Mouse (Mus musculus) limb, embryonic 11.5 days (tissue): ENCODE measurements at regions not wholly inside any gene's neighbourhood (a gene's known extent, or its start where the extent isn't known, plus 50 kb on each side); places are given as distances from the start of the nearest gene placed in this dataset.

ENCODE experiments used
- ATAC-seq: fragments of 200-750 bp; cut with Nextera tagmentation; 2 replicates; pipeline ENCODE4 v1.8.0; 2017; ENCODE audit warnings: low read depth; ENCODE audit not compliant: insufficient number of reproducible peaks, low FRiP score, low TSS enrichment
- DNase-seq: peaks from one replicate; pipeline ENCODE4 v3.0.0-alpha.2; 2015; ENCODE audit warnings: low spot score
- H3K27ac ChIP-seq: fragments of 300-500 bp; sonication (generic); replicated peaks from 2 replicates; pipeline ENCODE4 v1.5.1; 2014; ENCODE audit warnings: low read depth, mild to moderate bottlenecking, low read length
- H3K27me3 ChIP-seq: fragments of 300-500 bp; sonication (generic); 2 replicates; pipeline ENCODE4 v1.6.1; 2014; ENCODE audit warnings: mild to moderate bottlenecking, low read length, mixed read lengths; ENCODE audit not compliant: control insufficient read depth, insufficient read depth
- H3K36me3 ChIP-seq: fragments of 300-500 bp; sonication (generic); 2 replicates; pipeline ENCODE4 v1.6.1; 2014; ENCODE audit warnings: mild to moderate bottlenecking, low read length, moderate library complexity, mixed read lengths; ENCODE audit not compliant: control insufficient read depth, insufficient read depth
- H3K4me1 ChIP-seq: fragments of 300-500 bp; sonication (generic); 2 replicates; pipeline ENCODE4 v1.6.1; 2014; ENCODE audit warnings: low read length, mixed read lengths; ENCODE audit not compliant: control insufficient read depth, insufficient read depth
- H3K4me2 ChIP-seq: fragments of 300-500 bp; sonication (generic); 2 replicates; pipeline ENCODE4 v1.6.1; 2014; ENCODE audit warnings: low read depth, mild to moderate bottlenecking, moderate library complexity; ENCODE audit not compliant: severe bottlenecking
- H3K4me3 ChIP-seq: fragments of 300-500 bp; sonication (generic); 2 replicates; pipeline ENCODE4 v1.5.1; 2014; ENCODE audit warnings: low read depth, low read length
- H3K9ac ChIP-seq: fragments of 300-500 bp; sonication (generic); 2 replicates; pipeline ENCODE4 v1.6.1; 2014; ENCODE audit warnings: mild to moderate bottlenecking, low read length
- H3K9me3 ChIP-seq: fragments of 300-500 bp; sonication (generic); 2 replicates; pipeline ENCODE4 v1.6.1; 2016; ENCODE audit warnings: low read length; ENCODE audit not compliant: control insufficient read depth
- WGBS: fragments of 180-500 bp; shearing (Covaris S2); extraction: QIAGEN DNeasy Blood & Tissue Kit; methylation state at CpG from one replicate; pipeline ENCODE4 v1.1.7; 2014; 5-methylcytosine and 5-hydroxymethylcytosine counted together

- no peaks in the 10 kb centered on the region for H3K9me3 ChIP-seq
- H3K9ac ChIP-seq = no peak overlapping the region
- H3K4me3 ChIP-seq = no peak overlapping the region
- no peaks in the 10 kb centered on the region for H3K36me3 ChIP-seq
- ATAC-seq (no peak), DNase-seq (no peak)
- no peaks in the 10 kb centered on the region for H3K4me1 ChIP-seq
- no peak overlapping the region for H3K4me2 ChIP-seq
- no peaks in the 10 kb centered on the region for H3K27me3 ChIP-seq
- H3K27ac ChIP-seq = no peak overlapping the region
These were observed 52.0 kb upstream of the C030005K15Rik start for GRCm38 (mm10) chr10:97778531-97778930.

- no peak for DNase-seq
- Histone ChIP-seq H3K9me3 (no peaks in the 10 kb centered on the region), H3K36me3 (no peaks in the 10 kb centered on the region), H3K4me1 (no peaks in the 10 kb centered on the region), H3K27me3 (no peaks in the 10 kb centered on the region), H3K4me2 (no peak overlapping the region), H3K9ac (no peak overlapping the region), H3K4me3 (no peak overlapping the region), H3K27ac (no peak overlapping the region)
- no peak for ATAC-seq
- 76% methylated on average over 4 of the region's 4 CpGs for WGBS
These were observed 52.8 kb upstream of the C030005K15Rik start for GRCm38 (mm10) chr10:97779335-97779734.

- WGBS = 88% methylated on average over 2 of the region's 2 CpGs
- Histone ChIP-seq H3K4me3 (no peak overlapping the region), H3K27me3 (no peaks in the 10 kb centered on the region), H3K4me1 (no peaks in the 10 kb centered on the region), H3K27ac (no peak overlapping the region), H3K9ac (no peak overlapping the region), H3K9me3 (no peaks in the 10 kb centered on the region), H3K36me3 (no peaks in the 10 kb centered on the region), H3K4me2 (no peak overlapping the region)
- DNase-seq (no peak), ATAC-seq (no peak)
These were observed 67.2 kb upstream of the C030005K15Rik start for GRCm38 (mm10) chr10:97793804-97794203.

GRCm38 (mm10) chr10:97801448-97802265, 75.1 kb upstream of the C030005K15Rik start:
- H3K36me3 ChIP-seq = no peaks in the 10 kb centered on the region

GRCm38 (mm10) chr10:97807947-97808346, 81.4 kb upstream of the C030005K15Rik start:
- Histone ChIP-seq H3K4me1 (no peaks in the 10 kb centered on the region), H3K36me3 (no peaks in the 10 kb centered on the region), H3K4me3 (no peak overlapping the region), H3K9ac (no peak overlapping the region), H3K4me2 (no peak overlapping the region), H3K9me3 (no peaks in the 10 kb centered on the region), H3K27me3 (no peaks in the 10 kb centered on the region), H3K27ac (no peak overlapping the region)
- 87% methylated on average over 2 of the region's 2 CpGs for WGBS
- DNase-seq (no peak), ATAC-seq (no peak)

More at GRCm38 (mm10) chr10:97801448-97802265, 75.1 kb upstream of the C030005K15Rik start:
- Histone ChIP-seq H3K27ac (no peak overlapping the region), H3K4me3 (no peak overlapping the region), H3K27me3 (no peaks in the 10 kb centered on the region), H3K4me1 (no peaks in the 10 kb centered on the region), H3K9ac (no peak overlapping the region), H3K9me3 (no peaks in the 10 kb centered on the region), H3K4me2 (no peak overlapping the region)
- WGBS = 67% methylated on average over 9 of the region's 9 CpGs
- no peak for ATAC-seq
- DNase-seq = no peak

GRCm38 (mm10) chr10:97842574-97842973, 116.0 kb upstream of the C030005K15Rik start:
- no peaks in the 10 kb centered on the region for H3K36me3 ChIP-seq
- no peak overlapping the region for H3K9ac ChIP-seq
- H3K4me1 ChIP-seq = no peaks in the 10 kb centered on the region
- no peaks in the 10 kb centered on the region for H3K27me3 ChIP-seq
- 89% methylated on average over 3 of the region's 3 CpGs for WGBS
- DNase-seq = no peak
- ATAC-seq = no peak
- no peak overlapping the region for H3K27ac ChIP-seq
- no peak overlapping the region for H3K4me2 ChIP-seq
- no peaks in the 10 kb centered on the region for H3K9me3 ChIP-seq
- H3K4me3 ChIP-seq = no peak overlapping the region

GRCm38 (mm10) chr10:97851487-97851886, 124.9 kb upstream of the C030005K15Rik start:
- Histone ChIP-seq H3K4me1 (no peaks in the 10 kb centered on the region), H3K27me3 (no peaks in the 10 kb centered on the region), H3K36me3 (no peaks in the 10 kb centered on the region), H3K4me2 (no peak overlapping the region), H3K4me3 (no peak overlapping the region), H3K9me3 (no peaks in the 10 kb centered on the region), H3K27ac (no peak overlapping the region), H3K9ac (no peak overlapping the region)
- no peak for DNase-seq
- ATAC-seq = no peak
- WGBS = 77% methylated on average over 2 of the region's 2 CpGs

- ATAC-seq (no peak), DNase-seq (no peak)
- WGBS = 83% methylated on average over 3 of the region's 3 CpGs
- Histone ChIP-seq H3K4me2 (no peak overlapping the region), H3K27ac (no peak overlapping the region), H3K27me3 (no peaks in the 10 kb centered on the region), H3K9me3 (no peaks in the 10 kb centered on the region), H3K4me3 (no peak overlapping the region), H3K4me1 (no peaks in the 10 kb centered on the region), H3K36me3 (no peaks in the 10 kb centered on the region), H3K9ac (no peak overlapping the region)
These were observed 150.5 kb upstream of the C030005K15Rik start for GRCm38 (mm10) chr10:97877088-97877487.

GRCm38 (mm10) chr10:97886049-97886448, 159.5 kb upstream of the C030005K15Rik start:
- no peaks in the 10 kb centered on the region for H3K27me3 ChIP-seq
- H3K9ac ChIP-seq = no peak overlapping the region
- no peak overlapping the region for H3K27ac ChIP-seq
- WGBS = 94% methylated on average over 1 of the region's 1 CpGs
- H3K4me3 ChIP-seq = no peak overlapping the region
- no peaks in the 10 kb centered on the region for H3K36me3 ChIP-seq
- ATAC-seq = no peak
- no peak overlapping the region for H3K4me2 ChIP-seq
- H3K9me3 ChIP-seq = no peaks in the 10 kb centered on the region
- H3K4me1 ChIP-seq = no peaks in the 10 kb centered on the region
- DNase-seq = no peak
